Mouse (Mus musculus) cerebellum, postnatal 36 days (tissue): ENCODE data around the gene Cpvl.

Experiments
- DNase-seq, 2 experiments: peaks; one replicate each; pipeline ENCODE4 v3.0.0; 2021 to 2022; ENCODE audit warnings: mixed read lengths in 2 of 2

The Cpvl gene

DNA sequence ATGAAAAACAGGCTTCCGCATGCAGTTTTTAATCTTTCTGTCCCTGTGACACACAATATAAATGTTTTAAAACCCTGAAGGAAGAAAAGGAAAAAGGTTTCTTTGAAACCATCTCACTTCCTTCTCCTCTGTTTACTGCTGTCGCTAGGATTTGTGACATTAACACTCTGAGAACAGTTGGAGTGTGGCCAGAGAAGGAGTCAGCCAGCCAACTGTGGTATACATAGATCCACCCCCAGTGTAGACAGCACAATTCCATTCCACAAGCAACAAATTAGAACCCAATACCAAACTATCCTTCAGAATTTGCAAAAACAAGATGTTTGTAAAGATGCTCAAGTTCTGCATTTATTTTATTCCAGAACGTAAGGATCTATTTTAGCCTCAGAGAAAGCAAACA is 6.7 kb downstream of the Cpvl start:
- peak; percentile 46 to 57 for DNase-seq

- no peak for DNase-seq
These were observed 9.4 kb downstream of the Cpvl start for GRCm38 (mm10) chr6:53969081-53969480.

GRCm38 (mm10) chr6:53968550-53968949 is 9.9 kb downstream of the Cpvl start:
- peak; percentile 29 to 42 for DNase-seq

GRCm38 (mm10) chr6:53966595-53966994 is 11.9 kb downstream of the Cpvl start:
- DNase-seq = no peak

GRCm38 (mm10) chr6:53965900-53966299 is 12.6 kb downstream of the Cpvl start:
- no peak for DNase-seq

- no peak for DNase-seq
These were observed 14.5 kb downstream of the Cpvl start for GRCm38 (mm10) chr6:53963906-53964496.

- no peak for DNase-seq
These were observed 16.5 kb downstream of the Cpvl start for GRCm38 (mm10) chr6:53962006-53962405.

DNA sequence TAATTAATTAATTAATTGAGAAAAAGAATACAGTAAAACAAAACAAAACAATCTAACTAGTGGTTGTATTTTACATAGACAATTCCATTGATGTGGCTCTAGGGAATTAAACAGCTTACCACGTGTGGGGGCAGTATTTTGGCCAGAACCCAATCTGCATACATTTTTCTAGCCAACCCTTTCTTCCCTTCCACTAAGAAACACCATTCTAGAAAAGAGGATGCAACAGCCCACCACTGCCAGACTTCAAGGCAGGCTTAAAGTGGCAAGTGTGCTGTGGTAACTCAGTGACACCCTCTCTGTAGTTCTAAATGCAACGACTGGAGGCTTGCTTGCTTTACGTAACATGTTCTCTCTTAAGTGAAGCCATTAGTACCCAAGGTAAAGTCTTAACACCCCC is 18.6 kb downstream of the Cpvl start:
- DNase-seq = no peak

GRCm38 (mm10) chr6:53958321-53958720 is 20.1 kb downstream of the Cpvl start:
- DNase-seq = peak; percentile 76 to 84

- DNase-seq = no peak
These were observed 22.0 kb downstream of the Cpvl start for GRCm38 (mm10) chr6:53956513-53956912.

DNA sequence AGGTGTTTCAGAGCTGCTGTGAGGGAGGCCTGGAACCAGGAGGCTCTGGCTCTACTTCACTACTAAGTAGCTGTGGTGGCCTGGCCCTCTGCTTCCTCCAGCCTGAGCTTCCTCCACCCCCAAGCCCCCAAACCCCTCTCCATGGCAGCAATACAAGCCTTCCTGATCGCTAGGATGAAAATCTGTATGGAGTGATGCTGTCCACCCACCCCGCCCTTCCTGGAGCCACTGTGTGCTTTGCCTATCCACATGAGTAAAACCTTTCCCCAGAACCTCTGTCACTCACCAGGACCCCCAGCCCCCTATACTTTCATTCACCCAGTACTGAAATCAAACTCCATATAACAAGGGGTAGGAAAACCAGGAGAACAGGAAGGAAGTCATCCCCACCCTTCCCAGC is 22.6 kb downstream of the Cpvl start:
- DNase-seq = no peak

DNA sequence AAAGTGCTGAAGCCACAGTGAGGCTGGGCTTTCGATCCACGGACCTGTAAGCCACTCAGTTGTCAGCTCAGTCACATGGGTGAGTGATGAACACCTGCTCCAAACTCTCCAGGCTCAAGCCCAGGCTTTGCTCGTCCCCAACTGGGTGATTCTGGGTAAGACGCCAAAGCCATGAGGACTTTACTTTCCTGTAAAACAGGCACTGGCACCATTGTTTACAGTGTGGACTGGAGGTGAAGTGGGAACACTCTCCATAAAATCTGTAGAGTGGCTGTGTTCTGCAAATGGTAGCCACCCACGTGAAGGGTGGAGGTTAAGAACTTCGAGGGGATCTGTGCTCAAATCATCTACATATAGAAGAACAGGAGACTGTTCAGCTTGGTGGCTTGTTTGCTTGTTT is 23.2 kb downstream of the Cpvl start:
- DNase-seq = no peak

- DNase-seq = peak; percentile 19 to 20
These were observed 24.4 kb downstream of the Cpvl start for GRCm38 (mm10) chr6:53954106-53954505.

DNA sequence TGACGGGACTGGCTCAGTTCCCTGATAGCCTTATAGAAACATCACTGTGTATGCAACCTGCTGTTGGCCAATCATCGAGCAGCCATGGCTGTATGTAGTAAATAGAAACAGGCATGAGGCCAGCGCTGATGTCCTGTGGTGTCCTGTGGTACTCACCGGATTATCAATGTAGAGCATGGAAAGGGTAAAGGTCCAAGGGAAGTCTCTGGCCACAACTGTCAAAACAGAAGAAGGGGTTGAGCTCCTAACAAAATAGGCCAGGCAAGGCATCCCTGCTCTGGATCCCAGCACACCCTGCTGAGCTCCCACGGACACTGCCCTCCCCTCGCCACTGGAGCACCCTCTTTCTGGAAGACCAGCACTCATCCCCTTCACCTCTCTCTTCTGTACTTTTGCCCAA is 25.1 kb downstream of the Cpvl start:
- no peak for DNase-seq

DNA sequence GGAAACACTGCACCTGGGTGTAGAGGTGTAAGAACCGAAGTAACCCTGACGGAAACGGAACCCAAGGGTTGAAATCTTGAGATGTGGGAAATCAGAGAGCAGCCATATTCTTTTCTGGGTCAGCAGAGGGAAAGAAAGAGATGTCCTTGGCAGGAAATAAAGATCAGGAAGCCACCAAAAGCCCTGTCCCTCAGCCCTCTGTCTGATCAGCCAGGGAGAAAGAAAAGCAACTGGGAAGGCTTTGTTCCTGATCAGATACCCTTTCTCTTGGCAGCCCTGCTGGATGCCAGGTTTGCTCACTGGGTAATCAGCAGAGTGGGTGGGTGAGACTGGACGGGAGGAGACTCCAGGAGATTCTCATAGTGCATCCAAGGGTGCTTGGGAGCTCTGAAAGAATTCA is 27.1 kb downstream of the Cpvl start:
- DNase-seq = no peak

DNA sequence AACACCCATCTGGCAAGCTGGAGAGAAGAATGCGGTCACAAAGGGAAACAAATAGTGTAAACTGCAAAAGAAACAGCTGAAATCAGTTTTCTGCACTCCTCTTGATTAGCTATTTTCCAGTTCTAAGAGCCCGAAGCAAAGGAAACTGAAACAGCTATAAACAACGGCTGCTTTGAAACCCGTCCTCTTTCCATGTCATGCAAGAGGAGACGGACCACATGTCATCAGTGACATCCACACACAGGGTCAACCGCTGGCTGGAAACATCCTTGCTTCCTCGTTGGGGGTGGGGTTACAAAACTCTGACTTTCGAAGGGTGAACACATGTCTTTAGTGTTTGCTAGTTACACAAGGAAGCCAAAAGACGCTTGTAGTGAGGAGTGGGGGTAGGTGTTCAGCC is 27.6 kb downstream of the Cpvl start:
- no peak for DNase-seq

DNA sequence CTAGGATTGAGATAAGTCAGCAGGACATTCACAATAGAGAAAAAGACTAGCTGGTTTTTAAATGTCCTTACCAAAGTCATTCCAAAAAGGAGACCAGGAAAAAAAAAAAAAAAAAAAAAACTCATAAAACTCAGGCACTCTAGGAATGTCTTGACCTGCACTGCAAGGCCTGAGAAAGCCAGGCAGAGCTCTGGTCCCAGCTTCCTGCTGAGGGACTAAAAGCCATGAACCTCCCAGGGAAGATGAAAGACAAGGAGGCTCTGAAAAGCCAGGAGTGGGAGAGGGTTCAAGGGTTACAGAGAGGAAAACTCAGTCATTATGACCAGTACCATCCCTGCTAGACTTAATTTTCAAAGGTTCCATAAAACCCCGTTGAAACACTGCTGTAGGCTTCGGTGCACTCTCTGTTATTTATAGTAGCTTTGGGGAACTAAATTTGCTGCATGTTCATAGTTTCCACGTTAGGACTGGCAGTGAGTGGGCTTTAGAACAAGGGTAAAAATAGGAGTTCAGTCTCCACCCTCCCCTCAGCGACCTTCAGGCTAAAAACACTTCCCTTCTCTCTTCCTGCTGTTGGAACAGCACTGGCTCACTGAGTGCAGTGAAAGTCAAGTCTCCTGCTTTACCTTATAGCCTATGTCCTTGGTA is 30.0 kb downstream of the Cpvl start:
- DNase-seq = no peak

DNA sequence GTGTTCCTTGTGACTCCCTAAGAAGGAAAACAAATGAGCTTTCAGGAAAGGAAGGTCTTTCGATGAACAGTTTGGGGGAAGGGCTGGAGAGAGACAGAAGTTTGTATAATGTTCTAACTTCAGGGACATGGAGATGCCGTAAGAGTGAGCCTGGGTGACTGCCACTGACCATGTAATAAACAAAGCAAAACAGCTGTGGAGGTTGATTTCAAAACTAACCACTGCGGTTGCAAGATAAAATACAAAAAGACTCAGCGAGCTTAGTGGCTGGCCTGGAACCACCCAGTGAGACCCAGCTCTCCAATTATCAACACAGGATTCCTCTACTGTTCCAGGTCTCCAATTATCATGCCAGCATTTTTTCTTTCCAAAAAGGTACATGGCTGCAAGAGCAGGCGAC is 33.6 kb downstream of the Cpvl start:
- DNase-seq = no peak

DNA sequence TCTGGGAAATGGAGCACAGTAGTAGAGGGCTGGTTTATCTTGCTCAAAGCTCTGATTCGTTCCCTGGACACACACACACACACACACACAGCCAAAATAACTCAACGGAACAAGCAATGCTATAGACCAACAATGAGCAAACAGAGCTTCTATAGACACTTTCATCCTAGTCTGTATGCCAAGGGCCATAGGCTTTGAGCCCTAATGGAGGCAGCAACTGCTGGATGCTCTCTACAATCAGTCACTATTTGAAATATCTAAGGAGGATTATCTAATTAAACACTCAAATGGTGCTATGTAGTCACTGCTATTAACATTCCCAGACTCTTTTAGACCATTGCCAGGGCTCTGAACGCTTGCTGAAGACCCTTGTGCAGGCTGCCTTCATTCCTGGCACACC is 34.1 kb downstream of the Cpvl start:
- DNase-seq = no peak

- no peak for DNase-seq
These were observed 36.2 kb downstream of the Cpvl start for GRCm38 (mm10) chr6:53942190-53942831.

GRCm38 (mm10) chr6:53939752-53940151 is 38.7 kb downstream of the Cpvl start:
- DNase-seq = no peak

- DNase-seq = no peak
These were observed 39.5 kb downstream of the Cpvl start for GRCm38 (mm10) chr6:53938942-53939341.

DNA sequence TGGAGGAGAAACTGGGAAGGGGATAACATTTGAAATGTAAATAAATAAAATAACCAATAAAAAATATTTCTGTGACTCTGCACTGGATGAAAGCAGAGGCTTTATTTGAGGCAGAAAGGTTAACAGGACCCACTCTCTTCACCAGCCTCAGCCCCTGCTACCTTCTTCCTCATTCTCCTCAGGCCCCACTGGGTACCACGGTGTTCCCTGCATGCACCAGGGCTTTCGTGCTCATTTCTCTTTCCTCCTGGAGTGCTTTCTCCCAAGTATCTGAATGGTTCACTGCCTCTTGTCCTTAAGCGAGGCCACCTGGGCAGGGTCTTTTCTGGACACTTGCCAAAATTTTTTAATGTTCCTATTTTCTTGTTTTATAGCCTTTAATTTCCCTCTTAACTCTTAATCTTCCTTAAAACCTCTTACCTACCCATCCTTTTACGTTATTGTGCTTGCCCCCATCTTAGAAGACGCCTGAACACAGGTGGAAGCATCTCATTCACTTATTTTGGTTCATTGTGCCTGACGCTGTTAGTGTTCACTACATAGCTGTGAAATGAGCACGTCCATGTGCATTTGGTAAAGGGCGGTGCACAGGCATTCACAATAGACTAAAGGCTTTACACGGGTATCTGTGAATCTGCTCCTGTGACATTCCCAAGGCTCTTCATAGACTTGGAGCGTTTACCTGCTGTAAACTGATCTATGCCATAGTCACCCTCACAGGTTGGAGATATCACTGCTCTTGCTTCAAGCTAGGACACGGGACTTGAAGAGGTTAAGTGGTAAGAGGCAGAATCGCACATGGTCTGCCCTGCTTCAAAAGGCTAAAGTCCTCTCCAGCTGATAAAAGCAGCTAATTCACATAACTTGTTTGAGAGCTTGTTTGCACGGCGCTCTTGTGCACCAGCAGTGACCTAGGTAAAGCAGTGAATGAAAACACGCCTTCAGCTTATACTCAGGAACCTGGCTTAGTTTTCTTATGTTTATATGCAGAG is 41.0 kb downstream of the Cpvl start:
- DNase-seq = no peak
